Mouse (Mus musculus) layer of hippocampus, adult 18-20 months (tissue): ENCODE measurements around the gene Pdcd4. TPM values are rescaled to one million over a fixed set of nuclear protein-coding genes. Genes with fewer than 3 reads are reported as not detected.

Experiments used
- DNase-seq, 2 experiments: peaks; one replicate each; pipeline ENCODE4 v3.0.0; 2022; ENCODE audit warnings: low spot score in 2 of 2
- long read RNA-seq: library from polyadenylated mRNA; stranded (forward); transcript quantifications from one replicate; pipeline ENCODE4 v2.0.0, GENCODE M21; 2021
- total RNA-seq, 2 experiments: library from RNA; stranded (reverse); gene quantifications; 2 replicates each; pipeline ENCODE4 v1.2.3; 2021

Gene Pdcd4
- 100 to 1,000 TPM; 118 to 123 TPM for total RNA-seq
- long read RNA-seq, transcript Pdcd4-203 (13 exons, 1,733 nt): minor isoform, 25 of 70 reads
- long read RNA-seq, transcript Pdcd4-201 (12 exons, 2,381 nt): major isoform, 35 of 70 reads
- long read RNA-seq, partial matches to known transcripts: 5 of 70 reads
- long read RNA-seq, other reads (novel, unspliced or antisense): 5 of 70 reads

DNA sequence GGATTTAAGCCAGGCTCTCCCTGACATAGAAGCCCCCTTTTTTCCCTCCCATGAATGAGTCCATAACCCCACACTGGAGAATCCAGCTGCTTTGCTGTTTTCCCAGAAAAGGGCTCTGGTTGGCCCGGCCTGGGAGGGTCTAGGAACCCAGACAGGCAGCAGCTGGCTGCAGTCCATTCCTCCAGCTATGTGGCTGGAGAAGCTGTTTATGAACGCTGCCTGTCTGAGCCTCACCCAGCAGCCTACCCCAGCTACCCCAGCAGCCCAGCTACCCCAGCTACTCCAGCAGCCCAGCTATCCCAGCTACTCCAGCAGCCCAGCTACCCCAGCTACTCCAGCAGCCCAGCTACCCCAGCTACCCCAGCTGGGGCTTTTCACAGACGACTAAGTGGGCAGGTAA lies at the start of gene Pdcd4:
Pdcd4 (plus strand) TSS at position 171 of the 400 bp plus-strand sequence.
- no peak for DNase-seq

DNA sequence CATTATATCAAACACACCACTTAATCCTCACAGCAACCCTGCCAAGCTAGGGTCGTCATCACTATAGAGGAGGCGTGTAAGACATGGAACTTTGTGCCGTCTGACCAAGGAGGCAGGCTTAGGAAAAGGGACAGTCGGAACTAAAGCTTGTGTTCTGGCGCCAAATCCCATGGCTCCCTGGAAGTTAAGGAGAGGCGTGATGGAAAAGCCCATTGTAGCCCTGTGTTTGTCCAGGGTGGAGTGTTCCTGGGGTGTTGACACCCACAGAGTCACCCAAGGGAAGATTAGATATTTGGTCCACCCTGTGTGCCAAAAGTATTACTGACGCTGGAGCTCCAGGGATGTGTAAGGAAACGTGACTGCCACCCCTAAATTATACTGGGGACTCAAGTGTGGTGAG lies 48.1 kb upstream of the Pdcd4 start:
- no peak for DNase-seq

DNA sequence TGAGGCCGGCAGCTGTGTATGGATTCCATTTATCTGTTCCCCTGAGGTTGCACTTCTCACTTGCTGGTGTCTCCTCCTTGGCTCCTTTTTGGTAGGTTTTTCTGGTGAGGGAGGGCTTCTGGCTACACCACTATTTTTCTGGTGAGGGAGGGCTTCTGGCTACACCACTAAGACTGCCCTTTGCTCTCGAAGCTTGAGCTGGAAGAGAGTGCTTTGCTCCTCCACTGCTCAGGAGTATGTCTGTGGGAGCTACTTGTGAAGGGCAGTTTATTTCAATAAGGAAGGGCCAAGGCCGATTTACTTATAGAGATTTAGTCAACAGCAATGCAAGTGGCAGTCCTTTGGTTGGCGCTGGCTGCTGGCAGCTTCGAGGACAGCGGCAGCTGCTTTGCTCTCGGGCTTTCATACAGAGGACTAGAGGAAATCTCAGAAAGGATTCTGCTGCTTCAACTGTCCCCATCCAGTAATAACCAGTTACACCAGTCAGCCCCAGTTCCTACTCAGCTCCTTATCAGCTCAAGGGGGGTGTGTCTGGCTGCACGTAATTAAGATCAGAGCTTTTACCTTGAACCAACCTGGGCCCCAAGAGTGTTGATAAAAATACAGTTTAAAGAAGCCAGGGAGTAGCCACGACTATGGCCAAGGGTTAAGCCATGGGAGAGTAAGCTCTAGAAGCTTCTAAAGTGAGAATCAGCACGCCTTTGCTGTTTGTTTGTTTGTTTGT lies 43.6 kb upstream of the Pdcd4 start:
- DNase-seq: no peak

DNA sequence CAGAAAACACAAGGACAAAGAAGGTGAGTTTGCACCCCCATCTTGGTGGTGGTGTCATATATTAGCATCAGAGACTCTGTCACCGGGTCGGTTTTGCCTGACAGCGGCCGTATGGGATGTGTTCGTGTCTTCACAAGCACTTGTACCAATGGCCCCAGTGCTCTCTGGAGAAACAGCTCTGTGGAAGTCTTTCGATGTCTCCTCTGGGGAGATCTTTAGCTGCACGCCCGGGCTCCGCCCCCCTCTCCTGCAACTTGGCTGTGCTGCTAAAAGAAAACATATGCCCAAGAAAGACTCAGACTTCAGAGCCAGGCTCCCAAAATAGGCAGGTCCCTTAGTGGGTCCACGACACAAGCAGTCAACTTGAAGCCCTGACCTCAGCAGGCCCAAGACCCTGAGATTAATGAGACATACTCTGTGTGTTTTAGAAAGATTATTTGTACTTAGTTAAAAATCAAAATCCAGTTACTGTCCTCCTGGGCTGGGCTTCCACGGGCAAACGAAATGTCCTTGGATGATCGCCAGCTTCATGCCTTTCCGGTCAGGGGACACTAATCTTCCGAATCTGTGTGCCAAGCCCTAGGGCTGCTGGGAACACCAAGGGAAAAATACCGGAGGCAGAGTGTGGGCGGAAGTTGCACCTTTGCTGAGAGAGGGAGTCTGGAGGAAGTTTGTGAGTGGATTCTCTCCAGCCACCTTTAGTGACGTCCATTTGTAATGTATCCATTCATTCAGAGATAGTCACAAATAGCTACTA lies 41.7 kb upstream of the Pdcd4 start:
- peak in 1 of 2 experiments; percentile 48 for DNase-seq

DNA sequence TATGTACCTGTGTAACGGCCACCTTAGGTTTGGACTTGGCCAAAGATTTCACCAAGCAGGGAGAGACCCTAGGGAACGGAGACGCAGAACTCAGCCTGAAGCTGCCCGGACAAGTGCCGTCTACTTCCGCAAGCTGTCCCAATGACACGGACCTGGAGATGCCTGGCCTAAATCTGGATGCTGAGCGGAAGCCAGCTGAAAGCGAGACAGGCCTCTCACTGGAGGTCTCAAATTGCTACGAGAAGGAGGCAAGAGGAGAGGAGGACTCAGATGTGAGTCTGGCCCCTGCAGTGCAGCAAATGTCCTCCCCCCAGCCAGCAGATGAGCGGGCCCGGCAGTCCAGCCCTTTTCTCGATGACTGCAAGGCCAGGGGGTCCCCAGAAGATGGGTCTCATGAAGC lies 40.7 kb upstream of the Pdcd4 start:
- no peak for DNase-seq

DNA sequence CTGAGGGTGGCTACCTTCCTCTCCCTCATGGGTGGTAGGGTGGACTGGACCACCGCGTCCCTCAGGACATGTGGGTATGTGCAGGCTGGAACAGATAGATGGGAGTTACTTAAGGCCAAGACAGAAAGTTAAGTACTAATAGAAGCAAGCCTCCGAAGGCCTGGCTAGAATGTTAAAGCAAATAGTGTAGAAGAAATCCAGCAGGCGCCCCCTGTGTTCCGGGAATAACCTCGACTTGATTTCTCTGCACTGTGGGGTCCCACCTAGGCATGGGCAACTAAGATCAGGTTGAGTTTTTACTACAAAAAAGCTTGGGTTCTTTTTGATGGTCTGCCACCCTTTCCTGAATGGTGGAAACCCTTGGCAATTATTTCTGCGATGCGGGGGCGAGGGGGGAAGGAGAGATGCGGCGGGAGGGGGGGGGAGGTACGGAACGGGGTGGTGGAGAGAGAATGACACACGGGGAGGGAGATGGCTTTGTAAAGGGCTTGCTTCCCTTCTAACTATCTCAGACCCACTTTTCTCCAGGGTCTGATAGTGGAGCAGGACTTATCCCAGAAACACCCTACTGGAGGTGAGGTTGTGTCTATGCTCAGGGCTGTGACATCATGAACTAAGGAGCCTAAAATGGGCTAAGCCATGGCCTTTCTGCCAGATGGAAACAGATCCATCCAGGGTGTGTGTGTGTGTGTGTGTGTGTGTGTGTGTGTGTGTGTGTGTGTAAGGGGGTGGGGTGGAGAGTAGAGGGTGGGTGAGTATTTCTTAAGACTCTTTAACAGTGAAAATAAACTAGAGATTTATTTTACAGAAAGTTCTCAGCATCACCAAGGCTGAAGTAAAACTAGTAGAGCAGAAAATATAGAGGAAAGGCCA lies 40.0 kb upstream of the Pdcd4 start:
- no peak for DNase-seq

DNA sequence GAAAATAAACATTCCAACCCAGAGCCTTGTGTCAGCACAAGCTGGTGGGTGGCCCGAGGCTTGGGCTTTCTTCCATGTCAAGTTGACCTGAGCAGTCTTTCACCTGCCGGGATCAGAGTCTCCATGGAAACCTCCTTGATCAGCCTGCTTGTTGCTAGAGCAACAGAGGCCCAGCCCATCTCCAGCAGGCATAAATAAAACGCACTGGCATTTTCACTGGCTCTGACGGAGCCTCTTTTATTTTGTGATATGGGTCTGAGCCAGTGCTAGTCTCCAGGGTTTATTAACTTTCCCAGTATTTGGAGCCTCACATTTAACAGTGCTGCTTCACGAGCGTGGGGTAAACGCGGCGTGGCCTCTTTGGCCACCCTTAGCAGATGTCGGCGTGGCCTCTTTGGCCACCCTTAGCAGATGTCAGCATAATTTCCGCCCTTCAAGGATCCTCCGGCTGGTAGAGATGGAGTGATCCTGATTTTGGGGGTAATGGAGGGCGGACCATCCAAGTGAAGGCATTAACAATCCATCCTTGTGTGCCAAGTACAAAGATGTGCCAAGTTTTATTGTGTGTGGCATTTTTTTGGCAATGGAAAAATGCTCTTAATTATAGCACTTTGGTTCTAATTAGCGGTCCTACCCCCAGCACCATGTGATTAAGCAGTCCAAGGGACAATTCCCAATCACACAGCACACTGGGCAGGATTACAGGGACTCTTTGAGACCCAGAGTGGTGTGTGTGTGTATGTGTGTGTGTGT lies 39.2 kb upstream of the Pdcd4 start:
- DNase-seq: peak; percentile 74 to 84

DNA sequence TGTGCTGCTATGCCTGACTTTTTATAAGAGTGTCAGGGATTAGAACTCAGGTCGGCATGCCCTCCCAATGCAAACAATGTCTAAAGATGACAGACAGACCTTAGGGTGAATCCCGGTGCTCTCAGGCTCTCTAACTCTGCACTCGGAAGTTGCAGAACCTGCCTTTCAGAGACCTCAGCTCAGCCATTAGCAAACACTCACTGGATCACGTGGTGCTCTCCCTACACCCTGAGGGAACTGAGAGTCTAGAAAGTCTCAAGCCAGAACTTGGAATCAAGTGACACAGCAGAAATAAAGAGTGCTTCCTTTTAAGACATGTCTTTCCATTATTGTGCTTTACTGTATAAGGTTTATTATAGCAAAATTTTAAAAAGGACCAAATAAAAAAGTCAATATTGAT lies 37.1 kb upstream of the Pdcd4 start:
- DNase-seq: no peak

DNA sequence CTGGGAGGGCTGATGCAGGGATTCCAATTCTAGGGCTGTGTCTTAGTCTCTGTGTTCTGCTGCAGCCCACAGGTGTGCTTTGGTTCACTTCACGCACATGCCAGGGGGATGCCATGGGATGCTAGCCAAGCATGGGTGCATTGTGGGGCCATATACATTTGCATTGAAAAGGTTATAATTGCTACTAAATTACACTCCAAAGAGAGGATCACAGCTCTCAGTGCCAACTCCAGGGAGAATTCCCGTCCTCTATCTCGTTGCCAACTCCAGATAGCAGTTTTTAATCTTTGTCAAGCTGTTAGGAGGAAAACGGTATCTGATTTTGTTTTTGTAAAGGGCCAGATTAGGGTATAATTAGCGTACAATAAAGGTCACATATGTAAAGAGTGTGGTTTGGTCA lies 36.2 kb upstream of the Pdcd4 start:
- peak in 1 of 2 experiments; percentile 35 for DNase-seq

DNA sequence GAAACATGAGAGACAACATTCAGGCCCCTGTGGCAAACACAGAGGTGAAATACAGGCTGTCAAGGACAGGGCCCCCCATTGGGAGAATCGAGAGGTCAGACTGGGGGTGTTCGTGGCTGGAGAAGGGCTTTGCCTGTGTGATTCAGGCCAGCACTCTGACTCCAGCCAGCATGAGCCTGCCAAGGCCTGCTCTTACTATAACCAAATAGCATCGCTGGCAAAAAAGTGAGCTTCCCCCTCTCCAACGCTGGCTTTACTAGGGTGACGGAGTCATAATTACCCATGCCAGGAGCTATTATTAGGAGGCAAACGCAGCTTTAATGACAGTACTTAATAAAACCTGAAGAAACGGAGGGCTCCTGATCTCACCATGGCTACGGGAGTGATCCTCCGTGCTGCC lies 35.2 kb upstream of the Pdcd4 start:
- DNase-seq: no peak

DNA sequence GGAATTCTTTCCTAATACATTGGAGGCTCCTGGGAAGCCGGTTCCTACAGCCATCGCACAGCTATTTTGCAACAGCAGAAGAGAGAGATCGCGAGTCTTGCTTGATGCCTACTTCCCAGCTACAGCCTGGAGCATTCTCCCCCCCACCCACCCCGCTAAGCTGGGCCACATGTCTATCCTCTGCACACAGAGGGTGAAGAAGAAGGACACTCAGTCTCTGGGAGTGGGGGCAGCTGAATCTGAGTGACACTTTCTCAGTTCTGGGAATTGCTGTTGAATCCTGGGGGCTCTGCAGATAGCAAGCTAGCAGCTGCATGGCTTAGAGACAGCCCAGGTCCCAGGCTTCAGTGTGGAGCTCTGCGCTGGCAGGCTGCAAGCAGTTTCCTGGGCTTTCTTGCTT lies 34.1 kb upstream of the Pdcd4 start:
- peak in 1 of 2 experiments; percentile 33 for DNase-seq

DNA sequence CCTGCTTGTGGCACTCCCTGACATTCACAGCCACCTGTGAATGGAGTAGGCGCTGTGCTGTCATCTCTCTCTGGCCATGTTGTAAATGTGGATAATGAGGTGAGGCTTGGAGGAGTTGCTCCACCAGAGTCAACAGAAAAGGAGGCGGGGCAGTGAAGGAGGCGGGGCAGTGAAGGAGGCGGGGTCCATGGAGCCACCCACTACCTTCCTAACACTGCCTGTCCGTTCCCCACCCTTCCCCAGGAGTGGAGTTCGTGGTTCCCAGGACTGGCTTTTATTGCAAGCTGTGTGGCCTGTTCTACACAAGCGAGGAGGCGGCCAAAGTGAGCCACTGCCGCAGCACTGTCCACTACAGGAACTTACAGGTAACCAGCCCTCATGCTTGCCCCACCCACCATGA lies 32.9 kb upstream of the Pdcd4 start:
- DNase-seq: no peak

DNA sequence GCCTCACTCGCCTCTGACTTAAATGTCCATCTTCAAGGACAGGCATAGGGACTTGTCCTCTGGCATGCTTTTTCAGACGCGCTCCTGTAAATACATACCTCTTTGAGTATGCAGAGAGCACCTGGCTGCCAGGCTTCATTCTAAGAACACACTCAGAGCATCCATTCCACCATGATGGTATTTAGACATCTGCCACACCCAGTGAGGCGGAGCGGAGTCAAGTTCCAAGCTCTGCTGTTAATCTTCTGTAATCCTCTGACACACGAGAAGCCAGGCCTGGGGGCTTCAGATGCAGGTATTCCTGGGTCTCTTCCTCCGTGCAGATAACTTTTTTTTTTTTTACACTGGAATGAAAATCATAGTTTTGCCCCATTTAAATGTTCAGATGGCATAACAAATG lies 32.4 kb upstream of the Pdcd4 start:
- no peak for DNase-seq

DNA sequence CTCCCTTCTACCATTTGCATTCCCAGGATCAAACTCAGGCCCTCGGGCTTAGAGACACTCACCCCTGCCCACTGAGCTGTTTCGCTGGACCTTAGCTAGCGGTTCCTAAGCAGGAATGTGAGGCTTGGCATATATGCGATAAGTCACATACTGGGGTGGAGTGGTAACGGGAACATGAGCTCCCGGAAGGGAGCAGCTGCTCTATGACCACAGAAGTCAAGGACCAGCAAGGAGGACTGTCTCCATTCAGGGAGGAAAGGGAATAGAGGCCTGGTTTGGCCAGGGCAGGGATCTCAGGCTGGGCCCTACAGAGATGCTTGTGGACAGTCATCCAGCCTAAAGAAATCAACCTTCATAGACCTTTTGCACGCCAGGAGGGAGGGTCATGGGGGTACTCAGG lies 30.7 kb upstream of the Pdcd4 start:
- no peak for DNase-seq

DNA sequence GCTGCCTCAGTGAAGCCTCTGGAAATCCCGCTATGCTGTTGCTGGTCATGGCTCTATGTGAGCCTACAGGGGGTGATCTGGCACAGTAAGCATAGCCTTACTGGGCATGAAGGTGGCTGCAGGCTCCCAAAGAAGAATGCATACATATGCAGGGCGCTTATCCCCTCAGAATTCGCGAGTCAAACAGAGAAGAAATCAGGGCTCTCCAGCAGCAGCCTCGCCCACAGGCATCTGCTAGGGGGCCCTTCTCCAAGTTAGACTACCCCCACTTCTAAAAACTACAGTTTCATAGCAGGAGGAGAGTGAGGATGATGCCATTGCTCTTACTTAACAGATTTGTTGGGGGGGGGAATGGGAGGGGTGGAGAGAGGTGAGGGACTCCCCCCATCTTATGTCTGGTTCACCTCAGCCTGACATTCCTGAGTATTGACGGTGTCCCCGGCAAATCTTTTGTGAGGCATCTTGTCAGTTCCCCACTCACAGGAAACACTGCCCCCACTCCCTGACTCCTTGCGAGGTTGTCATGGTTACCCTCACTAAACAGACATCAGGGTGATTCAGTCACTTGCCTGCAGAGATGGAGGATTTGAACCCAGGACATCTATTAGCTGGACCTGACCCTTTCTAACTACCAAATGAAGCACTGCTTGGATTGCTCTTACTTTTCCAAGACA lies 29.3 kb upstream of the Pdcd4 start:
- peak in 1 of 2 experiments; percentile 60 for DNase-seq

DNA sequence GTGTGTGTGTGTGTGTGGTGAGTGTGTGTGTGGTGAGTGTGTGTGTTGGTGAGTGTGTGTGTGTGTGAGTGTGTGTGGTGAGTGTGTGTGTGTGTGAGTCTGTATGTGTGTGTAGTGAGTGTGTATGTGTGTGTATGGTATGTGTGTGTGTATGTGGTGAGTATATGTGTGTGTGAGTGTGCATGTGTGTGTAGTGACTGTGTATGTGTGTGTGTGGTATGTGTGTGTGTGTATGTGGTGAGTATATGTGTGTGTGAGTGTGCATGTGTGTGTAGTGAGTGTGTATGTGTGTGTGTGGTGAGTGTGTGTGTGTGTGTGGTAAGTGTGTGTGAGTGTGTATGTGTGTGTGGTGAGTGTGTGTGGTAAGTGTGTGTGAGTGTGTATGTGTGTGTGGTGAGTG lies 24.8 kb upstream of the Pdcd4 start:
- DNase-seq: no peak

DNA sequence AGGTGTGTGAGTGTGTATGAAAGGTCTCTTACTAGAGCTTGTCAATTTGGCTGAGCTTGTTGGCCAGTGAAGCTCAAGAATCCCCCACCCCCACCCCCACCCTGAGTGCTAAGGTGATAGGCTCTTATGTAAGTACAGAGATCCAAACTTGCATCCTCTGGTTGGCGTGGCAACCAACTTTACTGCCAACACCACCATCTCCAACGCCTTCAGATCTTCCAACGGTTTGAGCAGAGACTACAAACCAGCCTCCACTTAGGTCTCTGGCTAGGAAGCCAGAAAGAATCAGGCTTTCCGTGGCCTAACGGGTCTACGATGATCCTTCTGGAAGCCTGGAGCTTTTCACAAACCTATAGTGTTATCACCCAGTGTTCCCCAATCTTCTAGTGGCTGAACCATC lies 23.9 kb upstream of the Pdcd4 start:
- DNase-seq: peak in 1 of 2 experiments; percentile 54

DNA sequence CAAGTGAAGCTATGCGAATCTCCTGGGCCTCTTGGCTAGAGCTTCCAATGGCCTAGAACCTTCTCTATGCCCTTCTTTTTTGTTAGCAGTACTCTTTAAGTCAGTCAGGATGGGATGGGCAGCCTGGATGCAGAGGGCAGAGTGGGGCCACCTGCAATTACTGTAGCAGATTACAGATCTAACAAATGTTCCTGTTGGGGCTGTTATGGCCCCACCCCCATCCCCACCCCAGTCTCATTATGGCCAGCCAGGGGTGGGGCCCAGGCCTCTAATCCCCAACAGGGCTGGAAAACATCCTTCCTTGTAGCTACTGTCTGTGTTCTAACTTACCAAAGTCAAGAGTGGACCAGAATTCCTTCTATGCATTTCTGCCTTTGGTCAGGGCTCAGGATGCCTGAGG lies 23.2 kb upstream of the Pdcd4 start:
- DNase-seq: no peak

DNA sequence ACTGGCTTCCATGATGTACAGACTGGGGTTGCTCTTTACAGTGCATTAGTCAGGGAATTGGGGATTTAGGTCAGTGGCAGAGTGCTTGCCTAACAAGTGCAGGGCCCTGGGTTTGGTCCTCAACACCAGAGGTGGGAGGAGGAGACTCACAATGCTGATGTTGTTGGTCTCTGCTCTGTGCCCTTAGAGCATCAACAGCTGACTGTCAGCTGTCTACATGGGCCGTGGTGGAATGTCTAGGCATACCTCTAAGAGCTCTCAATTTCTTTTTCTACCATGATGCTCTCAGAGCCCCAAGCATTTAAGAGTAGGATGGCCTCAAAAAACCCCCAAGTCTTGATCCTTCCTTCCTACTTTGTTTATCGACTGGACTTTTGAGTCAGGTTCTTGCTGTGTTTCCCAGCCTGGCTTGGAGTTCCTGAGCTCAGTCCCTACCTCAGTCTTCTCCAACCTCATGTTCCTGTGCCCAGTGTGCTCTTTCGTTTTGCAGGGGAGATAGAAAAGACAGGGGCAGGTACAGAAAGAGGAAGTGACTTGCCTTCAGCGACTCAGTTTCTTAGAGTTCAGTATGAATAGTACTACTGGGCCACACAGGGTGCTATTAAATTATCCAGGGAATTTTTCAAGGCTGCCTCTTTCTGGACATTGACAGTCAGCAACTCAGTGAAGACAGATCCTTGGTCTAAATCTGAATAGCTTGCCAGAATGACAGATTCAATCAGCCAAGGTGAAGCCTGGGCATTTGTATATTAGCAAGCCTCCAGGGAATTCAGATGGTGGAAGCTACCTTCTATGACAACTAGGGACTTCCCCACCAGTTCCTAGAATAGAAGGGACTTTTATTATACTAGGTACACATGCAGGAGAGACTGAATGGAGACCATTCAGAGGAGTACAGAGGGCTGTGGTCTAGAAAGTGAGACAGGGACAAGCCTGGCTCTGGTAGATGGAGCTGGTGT lies 22.3 kb upstream of the Pdcd4 start:
- DNase-seq: no peak
